Mouse (Mus musculus) brown adipose tissue, adult 24 weeks (tissue): ENCODE measurements around the gene Srr. TPM values are rescaled to one million over a fixed set of nuclear protein-coding genes. Genes with fewer than 3 reads are reported as not detected.

Experiments
- H3K27ac ChIP-seq: fragments of 200-500 bp; replicated peaks from 2 replicates; pipeline ENCODE4 v1.5.1; 2012; ENCODE audit warnings: low read depth, mild to moderate bottlenecking, low read length
- H3K4me1 ChIP-seq: fragments of 200-500 bp; 2 replicates; pipeline ENCODE4 v1.6.1; 2012; ENCODE audit warnings: low read length, mixed read lengths; ENCODE audit not compliant: control insufficient read depth, insufficient read depth, insufficient read length
- H3K4me3 ChIP-seq: fragments of 200-500 bp; 2 replicates; pipeline ENCODE4 v1.5.1; 2012; ENCODE audit warnings: low read depth, mild to moderate bottlenecking, low read length, moderate library complexity; ENCODE audit not compliant: insufficient read depth
- polyA plus RNA-seq: library from polyadenylated mRNA; stranded (reverse); fragments of >200 nt; gene quantifications from 2 replicates; pipeline ENCODE4 v1.2.4, GENCODE M21; 2012; ENCODE audit not compliant: missing spikeins, insufficient read depth, insufficient read length

The Srr gene
- polyA plus RNA-seq, result 31.1 and 47.4 TPM in 2 replicates

GRCm38 (mm10) chr11:74925577-74926387 lies at the start of gene Srr, which contains the start of gene Smg6:
Gene Srr (minus strand): TSS chr11:74925948.
Gene Smg6 (plus strand): TSS chr11:74925823.
- Histone ChIP-seq H3K4me1 (peaks cover 5% of the 10 kb centered on the region; the same call in 1 of the 2 replicates), H3K4me3 (peak within 1 kb of the TSS; percentile 94), H3K27ac (peak within 1 kb of the TSS; percentile 93)

GRCm38 (mm10) chr11:74974615-74975014 lies 48.9 kb upstream of the Srr start:
- Histone ChIP-seq H3K4me1 (no peaks in the 10 kb centered on the region), H3K27ac (no peak overlapping the region), H3K4me3 (no peak overlapping the region)

- H3K4me1 ChIP-seq, result no peaks in the 10 kb centered on the region
- H3K4me3 ChIP-seq, result no peak overlapping the region
- no peak overlapping the region for H3K27ac ChIP-seq
Observed at GRCm38 (mm10) chr11:74973290-74974157, 47.8 kb upstream of the Srr start.

- H3K4me3 ChIP-seq, result no peak overlapping the region
- H3K4me1 ChIP-seq, result peaks cover 2% of the 10 kb centered on the region; the same call in 1 of the 2 replicates
- H3K27ac ChIP-seq, result no peak overlapping the region
Observed at GRCm38 (mm10) chr11:74965516-74965915, 39.8 kb upstream of the Srr start.

- Histone ChIP-seq H3K4me3 (no peak overlapping the region), H3K4me1 (peaks cover 4% of the 10 kb centered on the region; the same call in 1 of the 2 replicates), H3K27ac (no peak overlapping the region)
Observed at GRCm38 (mm10) chr11:74962846-74963407, 37.2 kb upstream of the Srr start.

GRCm38 (mm10) chr11:74961953-74962352 lies 36.2 kb upstream of the Srr start:
- Histone ChIP-seq H3K4me1 (peaks cover 4% of the 10 kb centered on the region; the same call in 1 of the 2 replicates), H3K27ac (no peak overlapping the region), H3K4me3 (no peak overlapping the region)

GRCm38 (mm10) chr11:74960031-74960551 lies 34.3 kb upstream of the Srr start:
- peak overlapping the region; percentile 88 for H3K27ac ChIP-seq
- H3K4me3 ChIP-seq, result no peak overlapping the region
- peaks cover 7% of the 10 kb centered on the region; the same call in 1 of the 2 replicates for H3K4me1 ChIP-seq

- Histone ChIP-seq H3K27ac (peak overlapping the region; percentile 88), H3K4me1 (peaks cover 9% of the 10 kb centered on the region), H3K4me3 (no peak overlapping the region)
Observed at GRCm38 (mm10) chr11:74959501-74959900, 33.8 kb upstream of the Srr start.

- no peak overlapping the region for H3K4me3 ChIP-seq
- H3K27ac ChIP-seq, result no peak overlapping the region
- peaks cover 7% of the 10 kb centered on the region for H3K4me1 ChIP-seq
Observed at GRCm38 (mm10) chr11:74957600-74957999, 31.9 kb upstream of the Srr start.

GRCm38 (mm10) chr11:74956006-74956405 lies 30.3 kb upstream of the Srr start:
- H3K27ac ChIP-seq, result no peak overlapping the region
- H3K4me3 ChIP-seq, result no peak overlapping the region
- H3K4me1 ChIP-seq, result peaks cover 7% of the 10 kb centered on the region

- peak overlapping the region; percentile 95 for H3K27ac ChIP-seq
- H3K4me3 ChIP-seq, result no peak overlapping the region
- peaks cover 7% of the 10 kb centered on the region for H3K4me1 ChIP-seq
Observed at GRCm38 (mm10) chr11:74954901-74955300, 29.2 kb upstream of the Srr start.

GRCm38 (mm10) chr11:74946348-74946747 lies 20.6 kb upstream of the Srr start:
- H3K4me1 ChIP-seq, result no peaks in the 10 kb centered on the region
- H3K4me3 ChIP-seq, result no peak overlapping the region
- no peak overlapping the region for H3K27ac ChIP-seq

- no peak overlapping the region for H3K27ac ChIP-seq
- H3K4me3 ChIP-seq, result no peak overlapping the region
- peaks cover 3% of the 10 kb centered on the region; the same call in 1 of the 2 replicates for H3K4me1 ChIP-seq
Observed at GRCm38 (mm10) chr11:74930391-74930790, 4.6 kb upstream of the Srr start.

GRCm38 (mm10) chr11:74929111-74929510 lies 3.4 kb upstream of the Srr start:
- Histone ChIP-seq H3K4me3 (no peak overlapping the region), H3K27ac (no peak overlapping the region), H3K4me1 (peaks cover 5% of the 10 kb centered on the region; the same call in 1 of the 2 replicates)
